Mouse (Mus musculus): ENCODE data around the gene Ctnnd1. TPM values are rescaled to one million over a fixed set of nuclear protein-coding genes. Genes with fewer than 3 reads are reported as not detected.
A peak's percentile ranks its signal among the peaks of the same experiment; 100 is the strongest.

Ctnnd1 gene
- polyA plus RNA-seq, 1 experiment from 2014 or later = 65.2 TPM

DNA sequence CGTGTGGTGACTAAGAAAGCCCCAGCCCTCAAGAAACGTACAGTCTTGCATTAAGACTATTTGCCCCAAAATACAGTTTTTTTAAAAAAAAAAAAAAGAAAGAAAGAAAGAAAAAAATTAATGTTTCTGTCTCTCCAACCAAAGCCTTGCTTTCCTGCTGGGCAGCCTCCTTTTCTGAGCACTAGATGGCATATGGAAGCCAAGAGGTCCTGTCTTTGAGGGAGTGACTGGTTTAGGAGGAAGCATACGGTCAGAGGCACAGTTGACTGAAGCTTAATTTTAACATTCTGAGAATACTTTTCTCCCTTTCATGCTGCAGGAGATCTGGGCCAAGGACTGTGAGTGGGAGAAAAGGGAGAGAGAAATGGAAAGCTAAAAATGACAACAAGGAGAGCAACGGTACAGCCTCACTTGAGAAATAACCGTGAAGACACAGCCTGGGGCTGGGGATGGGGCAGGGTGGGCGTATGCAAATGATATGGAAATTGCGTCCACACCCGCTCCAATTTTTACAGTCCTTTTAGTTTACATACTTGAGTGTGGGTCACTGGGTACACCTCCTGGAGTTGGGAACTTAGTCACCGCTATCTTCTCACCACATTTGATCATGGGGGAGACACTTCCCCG, 93.6 kb downstream of the Ctnnd1 start:
- WGBS = 50% methylated on average over 10 of the region's 10 CpGs
- no peaks in the 10 kb centered on the region for H3K36me3 ChIP-seq
- no peaks in the 10 kb centered on the region for H3K27me3 ChIP-seq (ENCODE audit: insufficient read depth, poor library complexity, severe bottlenecking)
- peak overlapping the region; percentile 41 for H3K4me3 ChIP-seq
- no peaks in the 10 kb centered on the region for H3K9me3 ChIP-seq
- no peaks in the 10 kb centered on the region; the same call in 1 of the 2 replicates for H3K4me1 ChIP-seq
- H3K27ac ChIP-seq = no peak overlapping the region
- DNase-seq (ENCODE audit: low spot score) = no peak

DNA sequence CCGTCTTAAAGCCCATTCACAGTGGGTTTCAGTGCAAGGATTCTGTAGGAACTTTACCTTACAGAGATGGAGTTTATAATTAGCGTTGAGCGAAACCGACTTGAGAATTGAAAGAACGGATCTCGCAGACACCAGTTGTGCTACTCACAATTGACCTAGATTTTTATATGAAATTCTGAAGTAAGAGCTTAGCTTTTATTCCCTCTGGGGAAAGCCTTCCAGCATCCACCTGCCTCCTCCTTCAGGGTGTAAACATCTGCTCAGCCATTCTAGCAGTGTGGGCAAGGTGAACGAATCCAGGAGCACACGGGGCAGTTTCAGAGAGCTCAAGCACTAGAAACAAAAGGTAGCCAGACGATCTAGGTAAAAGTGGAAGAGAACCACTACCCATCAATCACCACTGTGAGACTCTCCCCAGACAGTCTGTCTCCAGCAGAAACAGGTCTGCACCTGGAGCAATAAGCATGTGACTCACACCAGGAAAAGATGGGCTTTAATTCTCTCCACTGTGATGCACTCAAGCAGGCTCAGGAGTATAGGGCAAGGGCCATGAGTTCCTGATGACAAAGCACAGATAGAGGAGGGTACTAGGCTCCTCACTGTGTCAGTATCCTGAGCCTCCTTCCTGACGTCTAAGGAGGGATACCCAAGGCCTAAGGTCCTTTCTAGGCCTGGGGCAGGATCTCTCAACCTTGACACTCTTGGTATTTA, 99.0 kb downstream of the Ctnnd1 start:
- 72% methylated on average over 10 of the region's 10 CpGs for WGBS
- no peak overlapping the region for H3K27ac ChIP-seq
- DNase-seq (ENCODE audit: low spot score) = no peak
- H3K27me3 ChIP-seq (ENCODE audit: insufficient read depth, poor library complexity, severe bottlenecking) = no peaks in the 10 kb centered on the region
- no peaks in the 10 kb centered on the region for H3K9me3 ChIP-seq
- no peaks in the 10 kb centered on the region for H3K4me1 ChIP-seq
- H3K36me3 ChIP-seq = no peaks in the 10 kb centered on the region
- H3K4me3 ChIP-seq = no peak overlapping the region

Other genes starting within 250 kb of the Ctnnd1 start
- gene Calcrl, start 225.4 kb downstream of the Ctnnd1 start, polyA plus RNA-seq (2016; fragmentation: Nextera tagmentation; extraction: Ambion mirVana) = 37.7 and 52.7 TPM in 2 replicates
- 56.5 and 68.8 TPM in 2 replicates for gene Tfpi, start 174.0 kb downstream of the Ctnnd1 start, polyA plus RNA-seq (2016; fragmentation: Nextera tagmentation; extraction: Ambion mirVana)
- 0.21 and 0.29 TPM in 2 replicates for gene Btbd18, start 8.3 kb upstream of the Ctnnd1 start, polyA plus RNA-seq (2016; fragmentation: Nextera tagmentation; extraction: Ambion mirVana)
- 347 and 370 TPM in 2 replicates for gene Selenoh, start 20.0 kb upstream of the Ctnnd1 start, polyA plus RNA-seq (2016; fragmentation: Nextera tagmentation; extraction: Ambion mirVana)
- gene Gm28635, start 27.3 kb upstream of the Ctnnd1 start, polyA plus RNA-seq (2016; fragmentation: Nextera tagmentation; extraction: Ambion mirVana) = not detected in 2 replicates
- 30.8 and 39.9 TPM in 2 replicates for gene Med19, start 27.6 kb upstream of the Ctnnd1 start, polyA plus RNA-seq (2016; fragmentation: Nextera tagmentation; extraction: Ambion mirVana)
- gene Tmx2, start 28.4 kb upstream of the Ctnnd1 start, polyA plus RNA-seq (2016; fragmentation: Nextera tagmentation; extraction: Ambion mirVana) = 172 and 182 TPM in 2 replicates
- gene Zdhhc5, start 64.4 kb upstream of the Ctnnd1 start, polyA plus RNA-seq (2016; fragmentation: Nextera tagmentation; extraction: Ambion mirVana) = 33.3 and 33.4 TPM in 2 replicates
- gene Clp1, start 76.6 kb upstream of the Ctnnd1 start, polyA plus RNA-seq (2016; fragmentation: Nextera tagmentation; extraction: Ambion mirVana) = 30.0 and 42.1 TPM in 2 replicates
- 6.4 and 6.8 TPM in 2 replicates for gene Ypel4, start 83.3 kb upstream of the Ctnnd1 start, polyA plus RNA-seq (2016; fragmentation: Nextera tagmentation; extraction: Ambion mirVana)
- gene Gm19426, start 92.9 kb upstream of the Ctnnd1 start, polyA plus RNA-seq (2016; fragmentation: Nextera tagmentation; extraction: Ambion mirVana) = 6.9 and 7.3 TPM in 2 replicates
- 22.0 and 28.5 TPM in 2 replicates for gene Serping1, start 124.7 kb upstream of the Ctnnd1 start, polyA plus RNA-seq (2016; fragmentation: Nextera tagmentation; extraction: Ambion mirVana)
- 51.3 and 65.3 TPM in 2 replicates for gene Ube2l6, start 148.1 kb upstream of the Ctnnd1 start, polyA plus RNA-seq (2016; fragmentation: Nextera tagmentation; extraction: Ambion mirVana)
- 0.18 and 0.19 TPM in 2 replicates for gene Smtnl1, start 171.9 kb upstream of the Ctnnd1 start, polyA plus RNA-seq (2016; fragmentation: Nextera tagmentation; extraction: Ambion mirVana)
- gene Timm10, start 176.2 kb upstream of the Ctnnd1 start, polyA plus RNA-seq (2016; fragmentation: Nextera tagmentation; extraction: Ambion mirVana) = 82.9 and 92.9 TPM in 2 replicates
- gene Slc43a1, start 188.1 kb upstream of the Ctnnd1 start, polyA plus RNA-seq (2016; fragmentation: Nextera tagmentation; extraction: Ambion mirVana) = 38.9 and 41.0 TPM in 2 replicates
- gene Rtn4rl2, start 235.9 kb upstream of the Ctnnd1 start, polyA plus RNA-seq (2016; fragmentation: Nextera tagmentation; extraction: Ambion mirVana) = 0.33 and 0.88 TPM in 2 replicates

Measured in heart, embryonic 10.5 days (tissue).